Mouse (Mus musculus) urinary bladder, adult 2 months (tissue): ENCODE data around the gene Oxct2b. TPM values are rescaled to one million over a fixed set of nuclear protein-coding genes. Genes with fewer than 3 reads are reported as not detected.

ENCODE experiments used
- polyA plus RNA-seq: library from polyadenylated mRNA; depleted of rRNA; stranded (reverse); fragments of >200 nt; gene quantifications from 2 replicates; pipeline ENCODE4 v1.2.3, GENCODE M21; 2012; rRNA removed

The Oxct2b gene
- polyA plus RNA-seq, 1 experiment: 0.33 TPM

Other genes with a start within 250 kb of the Oxct2b start
- gene Cap1, start 230.2 kb upstream of the Oxct2b start, polyA plus RNA-seq: 129 and 179 TPM in 2 replicates
- gene Mfsd2a, start 155.1 kb upstream of the Oxct2b start, polyA plus RNA-seq: 3.7 and 5.0 TPM in 2 replicates
- 50.5 and 53.6 TPM in 2 replicates for gene Mycl, start 120.6 kb upstream of the Oxct2b start, polyA plus RNA-seq
- 15.9 and 16.2 TPM in 2 replicates for gene Trit1, start 99.7 kb upstream of the Oxct2b start, polyA plus RNA-seq
- 0.74 and 1.3 TPM in 2 replicates for gene Bmp8b, start 11.1 kb upstream of the Oxct2b start, polyA plus RNA-seq
- gene Ppie, start 23.7 kb downstream of the Oxct2b start, polyA plus RNA-seq: 35.6 and 35.8 TPM in 2 replicates
- gene Hpcal4, start 67.0 kb downstream of the Oxct2b start, polyA plus RNA-seq: 0.12 TPM in 2 replicates
- gene Nt5c1a, start 85.2 kb downstream of the Oxct2b start, polyA plus RNA-seq: 0.04 and 0.22 TPM in 2 replicates
- gene Heyl, start 117.3 kb downstream of the Oxct2b start, polyA plus RNA-seq: 2.0 and 3.3 TPM in 2 replicates
- 46.1 and 56.9 TPM in 2 replicates for gene Pabpc4, start 146.1 kb downstream of the Oxct2b start, polyA plus RNA-seq
- 0.10 TPM in 1 of 2 replicates, not detected in the other for gene Oxct2a, start 207.4 kb downstream of the Oxct2b start, polyA plus RNA-seq
- 1.4 and 1.9 TPM in 2 replicates for gene Bmp8a, start 227.0 kb downstream of the Oxct2b start, polyA plus RNA-seq